Mouse (Mus musculus) MEL (cell line): ENCODE measurements around the gene Sipa1l1.

Experiments
- CHD1 ChIP-seq: IDR thresholded peaks from 2 replicates; pipeline ENCODE4 v1.6.1; 2012; ENCODE audit warnings: low read depth, mild to moderate bottlenecking, inconsistent platforms, low read length, improper control_type of control experiment
- CTCF ChIP-seq, 3 experiments: IDR thresholded peaks in 2 of 3; conservative IDR thresholded peaks in 1 of 3; 2 replicates each; pipeline ENCODE4 v1.5.1; 2011 to 2012; ENCODE audit warnings: low read length in 3 of 3, low read depth in 2 of 3, mild to moderate bottlenecking in 2 of 3, improper control_type of control experiment in 1 of 3, inconsistent platforms in 1 of 3, mixed read lengths in 1 of 3, moderate library complexity in 1 of 3; ENCODE audit not compliant: control insufficient read depth in 1 of 3, insufficient read depth in 1 of 3, poor library complexity in 1 of 3, severe bottlenecking in 1 of 3
- NRF1 ChIP-seq: IDR thresholded peaks from 2 replicates; pipeline ENCODE4 v1.6.1; 2014; ENCODE audit warnings: low read depth, mild to moderate bottlenecking, inconsistent platforms, low read length, improper control_type of control experiment, moderate library complexity; ENCODE audit not compliant: poor library complexity, insufficient read depth, severe bottlenecking
- POLR2A ChIP-seq, 2 experiments: IDR thresholded peaks; 2 replicates each; pipeline ENCODE4 v1.6.1; 2011 to 2012; ENCODE audit warnings: low read length in 2 of 2, mild to moderate bottlenecking in 2 of 2, control low read depth in 1 of 2, improper control_type of control experiment in 1 of 2, low read depth in 1 of 2, moderate library complexity in 1 of 2; ENCODE audit not compliant: control insufficient read depth in 1 of 2, insufficient read depth in 1 of 2, poor library complexity in 1 of 2
- POLR2AphosphoS5 ChIP-seq: IDR thresholded peaks from 2 replicates; pipeline ENCODE4 v1.6.1; 2012; ENCODE audit warnings: low read depth, borderline replicate concordance, mild to moderate bottlenecking, inconsistent platforms, low read length, moderate library complexity, mixed read lengths
- RCOR1 ChIP-seq: IDR thresholded peaks from 2 replicates; pipeline ENCODE4 v1.6.1; 2012; ENCODE audit warnings: low read depth, mild to moderate bottlenecking, inconsistent platforms, low read length, improper control_type of control experiment
- UBTF ChIP-seq: IDR thresholded peaks from 2 replicates; pipeline ENCODE4 v1.6.1; 2012; ENCODE audit warnings: low read depth, mild to moderate bottlenecking, inconsistent platforms, low read length, improper control_type of control experiment, moderate library complexity, borderline replicate concordance; ENCODE audit not compliant: insufficient read depth
- USF2 ChIP-seq, 2 experiments: IDR thresholded peaks; 2 replicates each; pipeline ENCODE4 v1.6.1; 2011 to 2012; ENCODE audit warnings: improper control_type of control experiment in 2 of 2, low read length in 2 of 2, borderline replicate concordance in 1 of 2, inconsistent platforms in 1 of 2, low read depth in 1 of 2, mild to moderate bottlenecking in 1 of 2; ENCODE audit not compliant: insufficient read depth in 1 of 2
- ZMIZ1 ChIP-seq: IDR thresholded peaks from 2 replicates; pipeline ENCODE4 v1.6.1; 2012; ENCODE audit warnings: low read depth, mild to moderate bottlenecking, inconsistent platforms, low read length, improper control_type of control experiment, moderate library complexity

DNA sequence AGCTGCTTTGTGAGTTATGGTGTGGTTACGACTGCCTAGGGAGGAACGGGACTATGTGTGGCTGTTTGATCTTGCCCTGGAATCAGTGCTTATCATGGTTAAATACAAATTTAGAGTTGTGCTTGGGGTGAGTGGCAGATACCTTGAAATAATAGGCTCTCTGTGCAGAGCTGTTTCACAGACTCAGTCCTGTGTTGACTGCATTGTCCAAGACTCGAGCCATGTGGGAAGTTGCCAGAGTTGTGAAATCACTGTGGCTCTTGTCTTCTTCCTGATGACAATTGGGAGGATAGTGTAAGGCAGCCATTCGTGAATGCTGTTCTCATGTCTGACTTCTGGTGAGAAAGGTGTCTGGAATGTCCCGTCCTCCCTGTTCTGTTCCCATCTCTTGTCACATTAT is 106.6 kb downstream of the Sipa1l1 start:
- TF ChIP-seq CTCF (IDR thresholded peaks at IDR 0.05 in 2 of 3, conservative IDR thresholded peaks at IDR 0.05 in 1 of 3; ENCODE audit: control insufficient read depth in 1 of 3, insufficient read depth in 1 of 3, low read depth in 2 of 3, low read length in 3 of 3, poor library complexity in 1 of 3, severe bottlenecking in 1 of 3) = no peak
- no peak for TF ChIP-seq POLR2A (IDR thresholded peaks at IDR 0.05; ENCODE audit: control insufficient read depth in 1 of 2, insufficient read depth in 1 of 2, low read depth in 1 of 2, low read length in 2 of 2, poor library complexity in 1 of 2)
- no peak for TF ChIP-seq POLR2AphosphoS5
- no peak for TF ChIP-seq ZMIZ1
- no peak for TF ChIP-seq CHD1
- TF ChIP-seq RCOR1 = no peak
- TF ChIP-seq UBTF = no peak
- TF ChIP-seq NRF1 = no peak
- no peak for TF ChIP-seq USF2 (IDR thresholded peaks at IDR 0.05; ENCODE audit: borderline replicate concordance in 1 of 2, insufficient read depth in 1 of 2, low read depth in 1 of 2, low read length in 2 of 2)
